Mouse (Mus musculus) NIH3T3 (cell line): ENCODE results near the gene Vmn1r95.
"Not testable (repeated sequence)": the region's sequence is repeated elsewhere in the genome, so short reads cannot be mapped to it uniquely, and the experiment has no call there.

Source experiments
- DNase-seq: peaks from one replicate; pipeline ENCODE4 v3.0.0-alpha.2; 2012; ENCODE audit warnings: low read depth

The Vmn1r95 gene

GRCm38 (mm10) chr7:20193410-20193809 is at the start of gene Vmn1r95:
TSS of gene Vmn1r95 (plus strand) at chr7:20193710.
- DNase-seq, result not testable (repeated sequence)

DNA sequence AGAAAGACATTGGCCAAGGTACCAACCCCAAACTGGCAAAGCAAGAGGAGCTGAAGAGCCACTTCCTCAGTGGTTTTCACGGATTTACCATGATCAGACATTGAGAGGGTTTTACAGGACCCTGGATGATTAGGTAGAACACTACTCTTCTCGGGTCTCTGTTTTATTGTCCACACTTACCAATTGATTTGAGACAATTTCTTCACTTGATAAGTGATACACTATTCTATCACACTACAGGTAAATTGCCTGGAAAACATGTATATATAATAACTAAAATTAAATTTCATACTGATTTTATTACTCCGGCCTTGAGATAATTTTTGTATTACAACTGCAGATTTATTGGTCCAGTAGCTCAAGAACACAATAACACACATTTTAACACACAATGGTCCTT is 25.2 kb upstream of the Vmn1r95 start, which contains the start of gene Vmn1r94:
Gene Vmn1r94 (minus strand): TSS at position 101 of the 400 bp plus-strand sequence.
- not testable (repeated sequence) for DNase-seq

DNA sequence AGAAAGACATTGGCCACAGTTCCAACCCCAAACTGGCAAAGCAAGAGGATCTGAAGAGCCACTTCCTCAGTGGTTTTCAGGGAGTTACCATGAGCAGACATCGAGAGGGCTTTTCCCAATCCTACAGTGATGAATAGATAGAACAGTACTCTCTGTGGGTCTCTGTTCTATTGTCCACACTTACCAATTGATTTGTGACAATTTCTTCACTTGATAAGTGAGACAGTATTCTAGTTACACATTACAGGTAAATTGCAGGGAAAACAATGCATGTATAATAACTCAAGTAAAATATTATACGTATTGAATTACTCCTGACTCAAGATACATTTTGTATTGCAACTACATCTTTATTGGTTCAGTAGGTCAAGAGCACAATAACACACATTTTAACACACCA is 12.0 kb downstream of the Vmn1r95 start, which contains the start of gene Gm6164:
Gene Gm6164 (minus strand): TSS at position 101 of the 400 bp plus-strand sequence.
- not testable (repeated sequence) for DNase-seq

- not testable (repeated sequence) for DNase-seq
These were observed 40.2 kb downstream of the Vmn1r95 start, which contains the start of gene Gm4498 for GRCm38 (mm10) chr7:20233728-20234127. TSS of gene Gm4498 (minus strand) at chr7:20233828.
